Mouse (Mus musculus): ENCODE results near the gene Lypd6.

DNA sequence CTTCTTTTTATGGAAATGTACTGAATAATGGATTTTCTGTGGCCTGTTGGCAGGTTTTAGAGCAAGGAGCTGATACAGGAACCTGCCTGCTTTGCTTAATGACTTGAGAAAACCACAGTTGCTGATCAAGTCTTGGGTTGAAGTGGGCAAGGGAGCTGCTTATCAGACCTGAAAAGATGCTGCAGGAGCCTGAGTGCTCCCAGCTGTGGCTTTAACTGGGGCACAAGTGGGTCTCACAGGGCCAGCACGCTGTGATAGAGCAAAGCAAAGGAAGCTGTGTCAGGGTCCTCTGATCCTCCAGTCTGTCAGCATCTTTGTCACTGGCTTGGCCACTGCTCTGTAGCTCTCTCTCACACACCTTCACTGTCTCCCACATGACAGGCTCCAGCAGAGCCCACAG lies 45.4 kb downstream of the Lypd6 start:
- no peak for TF ChIP-seq CTCF (IDR thresholded peaks at IDR 0.05; ENCODE audit: low read depth, low read length)
- TF ChIP-seq POLR2A (IDR thresholded peaks at IDR 0.05; ENCODE audit: extremely low read depth, insufficient read depth, low read length) = no peak
